Mouse (Mus musculus): ENCODE results near the gene Hspbp1.

DNA sequence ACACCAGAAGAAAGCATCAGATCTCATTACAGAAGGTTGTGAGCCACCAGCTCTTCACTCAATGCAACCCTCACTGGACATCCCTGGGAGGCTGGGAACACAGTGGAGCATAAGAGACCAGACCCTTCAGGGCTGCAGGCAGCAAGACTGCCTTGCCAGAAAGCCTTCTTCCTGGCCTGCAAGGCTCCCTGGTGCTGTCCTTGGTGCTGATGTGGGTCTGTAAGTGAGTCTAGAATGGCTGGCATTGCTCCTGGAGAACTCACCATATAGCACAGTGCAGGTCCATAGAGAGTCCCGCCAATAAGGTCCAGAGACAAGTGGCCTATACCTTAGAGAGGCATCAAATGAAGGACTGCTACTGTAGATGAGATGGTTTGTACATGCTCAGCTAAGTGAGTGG lies 64.9 kb downstream of the Hspbp1 start:
- TF ChIP-seq CTCF (IDR thresholded peaks at IDR 0.05; ENCODE audit: low read depth, low read length) (no peak), POLR2A (IDR thresholded peaks at IDR 0.05; ENCODE audit: borderline replicate concordance, low read depth, low read length) (no peak)
